Mouse (Mus musculus) ovary, adult 2 months (tissue): Measurements from ENCODE around the gene Gm17409. TPM values are rescaled to one million over a fixed set of nuclear protein-coding genes. Genes with fewer than 3 reads are reported as not detected.

Source experiments
- polyA plus RNA-seq: library from polyadenylated mRNA; depleted of rRNA; stranded (reverse); fragments of >200 nt; gene quantifications from 2 replicates; pipeline ENCODE4 v1.2.3, GENCODE M21; 2012; rRNA removed

The Gm17409 gene
- polyA plus RNA-seq = not detected in 2 replicates

DNA sequence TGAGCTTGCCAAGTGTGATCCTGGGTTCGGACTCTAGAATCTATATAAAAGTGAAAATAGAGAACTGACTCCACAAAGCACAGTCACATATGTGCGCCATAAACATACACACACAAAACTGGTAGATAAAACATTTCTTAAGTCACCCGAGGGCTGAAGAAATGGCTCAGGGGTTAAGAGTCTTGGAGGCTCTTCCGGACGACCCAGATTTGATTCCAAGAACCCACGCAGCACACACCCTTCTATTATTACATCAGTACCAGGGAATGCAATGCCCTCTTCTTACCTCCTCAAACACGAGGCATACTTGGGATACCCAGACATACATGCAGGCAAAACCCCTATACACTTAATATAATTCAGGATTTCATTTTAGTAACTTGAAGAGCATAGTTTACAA, at the start of gene Gm17409:
Gene Gm17409, plus strand, starts transcription at position 301 of the 400 bp plus-strand sequence.

Other genes with a start within 250 kb of the Gm17409 start
- gene Acvr1c, start 112.2 kb upstream of the Gm17409 start, polyA plus RNA-seq = 0.78 and 0.99 TPM in 2 replicates
- 8.3 and 9.9 TPM in 2 replicates for gene Acvr1, start 97.0 kb downstream of the Gm17409 start, polyA plus RNA-seq
- 10.9 and 13.2 TPM in 2 replicates for gene Upp2, start 97.2 kb downstream of the Gm17409 start, polyA plus RNA-seq